Mouse (Mus musculus) cortical plate, adult 2 months (tissue): ENCODE data around the gene Akr1b3.

Experiments used
- CTCF ChIP-seq: fragments of 200-500 bp; IDR thresholded peaks from 2 replicates; pipeline ENCODE4 v1.5.1; 2011; ENCODE audit warnings: mild to moderate bottlenecking, control low read depth, low read length; ENCODE audit not compliant: insufficient read depth; ENCODE audit errors: extremely low read depth
- POLR2A ChIP-seq: fragments of 200-500 bp; IDR thresholded peaks from 2 replicates; pipeline ENCODE4 v1.6.1; 2011; ENCODE audit warnings: mild to moderate bottlenecking, low read length, control low read depth; ENCODE audit not compliant: insufficient read depth; ENCODE audit errors: extremely low read depth

DNA sequence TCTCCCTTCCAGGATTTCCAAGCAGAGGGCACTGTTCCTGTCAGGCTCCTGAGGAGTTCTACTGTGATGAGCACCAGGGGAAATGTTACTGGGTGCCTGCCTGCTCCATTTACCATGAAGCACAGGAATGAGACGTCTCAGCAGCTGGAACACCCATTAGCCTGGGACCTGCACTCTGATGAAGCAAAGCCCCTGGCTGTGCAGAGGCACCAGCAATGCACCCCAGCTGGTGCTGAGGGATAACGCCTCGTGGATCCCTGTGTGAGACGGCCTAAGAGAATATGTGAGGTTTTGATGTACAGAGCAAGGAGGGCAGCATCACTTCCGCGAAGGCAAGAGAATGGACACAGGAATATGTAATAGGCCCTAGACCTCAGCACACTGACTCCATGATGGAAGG lies 10.5 kb downstream of the Akr1b3 start:
- TF ChIP-seq CTCF = no peak
- TF ChIP-seq POLR2A = no peak
